Mouse (Mus musculus): ENCODE results near the gene Glrb. TPM values are rescaled to one million over a fixed set of nuclear protein-coding genes. Genes with fewer than 3 reads are reported as not detected.

Gene Glrb
- polyA plus RNA-seq (2014; fragmentation: Nextera tagmentation; extraction: Ambion mirVana), result 28.4 and 30.2 TPM in 2 replicates

DNA sequence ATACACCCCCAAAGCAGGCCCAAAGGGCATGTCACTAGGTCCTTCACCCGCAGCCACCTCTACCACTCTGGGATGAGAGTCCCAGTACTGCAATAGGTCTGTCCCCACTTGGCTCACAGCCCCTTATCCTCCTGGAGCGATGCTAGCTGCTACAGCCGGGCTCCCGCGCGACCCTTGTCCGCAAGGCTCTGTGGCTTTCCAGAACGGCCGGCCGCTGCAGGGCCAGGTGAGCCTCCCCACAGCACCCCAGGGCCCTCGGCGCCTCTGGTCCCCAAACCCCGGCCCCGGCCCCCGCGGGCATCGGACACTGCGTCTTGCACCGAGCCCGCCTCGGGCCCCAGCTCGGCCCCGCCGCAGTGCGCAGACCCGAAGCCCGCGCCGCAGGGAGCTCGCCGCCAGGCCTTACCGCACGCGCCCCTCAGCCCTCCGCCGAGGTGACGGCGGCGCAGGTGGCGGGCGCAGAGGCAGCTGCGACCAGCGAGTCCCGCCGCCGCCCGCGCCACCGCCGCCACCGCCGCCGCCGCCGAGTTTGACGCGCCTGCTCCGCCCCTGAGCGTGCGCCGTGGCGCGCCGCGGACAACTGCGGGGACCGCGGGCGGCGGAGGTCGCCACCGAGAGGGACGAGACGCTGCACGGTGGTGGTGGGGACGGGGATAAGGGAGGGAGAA is at the start of gene Glrb:
TSS of gene Glrb (minus strand) at position 550 of the 668 bp plus-strand sequence.
- DNase-seq (peak; percentile 84), ATAC-seq (ENCODE audit: low FRiP score, low TSS enrichment) (peak; percentile 93)
- 0 out of 2 replicates have a peak, but pooled peaks cover 3% of the 10 kb centered on the region for H3K36me3 ChIP-seq (ENCODE audit: control insufficient read depth, insufficient read depth, low read length)
- H3K4me2 ChIP-seq (ENCODE audit: low read length), result peak within 1 kb of the TSS; percentile 80
- peak within 1 kb of the TSS; percentile 92 for H3K9ac ChIP-seq (replicated peaks; ENCODE audit: low read length)
- H3K27me3 ChIP-seq (ENCODE audit: control insufficient read depth, insufficient read depth, low read length), result no peaks in the 10 kb centered on the region
- 0 out of 2 replicates have a peak, but pooled peaks cover 3% of the 10 kb centered on the region for H3K4me1 ChIP-seq (ENCODE audit: control insufficient read depth, insufficient read depth, low read length)
- peak within 1 kb of the TSS; percentile 85 for H3K27ac ChIP-seq (replicated peaks; ENCODE audit: low read depth, low read length)
- no peaks in the 10 kb centered on the region for H3K9me3 ChIP-seq (ENCODE audit: control insufficient read depth, low read length)
- H3K4me3 ChIP-seq (replicated peaks; ENCODE audit: low read depth, low read length), result peak within 1 kb of the TSS; percentile 82
- WGBS, result under 1% methylated on average over 76 of the region's 76 CpGs

- Histone ChIP-seq H3K27me3 (ENCODE audit: control insufficient read depth, insufficient read depth, low read length) (no peaks in the 10 kb centered on the region), H3K9ac (replicated peaks; ENCODE audit: low read length) (no peak overlapping the region), H3K27ac (replicated peaks; ENCODE audit: low read depth, low read length) (no peak overlapping the region), H3K4me3 (replicated peaks; ENCODE audit: low read depth, low read length) (no peak overlapping the region), H3K36me3 (ENCODE audit: control insufficient read depth, insufficient read depth, low read length) (no peaks in the 10 kb centered on the region), H3K4me2 (ENCODE audit: low read length) (no peak overlapping the region), H3K9me3 (ENCODE audit: control insufficient read depth, low read length) (no peaks in the 10 kb centered on the region), H3K4me1 (ENCODE audit: control insufficient read depth, insufficient read depth, low read length) (no peaks in the 10 kb centered on the region)
- DNase-seq (no peak), ATAC-seq (ENCODE audit: low FRiP score, low TSS enrichment) (no peak)
Observed at GRCm38 (mm10) chr3:80959965-80960364, 46.5 kb upstream of the Glrb start.

- Histone ChIP-seq H3K27me3 (ENCODE audit: control insufficient read depth, insufficient read depth, low read length) (no peaks in the 10 kb centered on the region), H3K9me3 (ENCODE audit: control insufficient read depth, low read length) (no peaks in the 10 kb centered on the region), H3K36me3 (ENCODE audit: control insufficient read depth, insufficient read depth, low read length) (no peaks in the 10 kb centered on the region), H3K4me2 (ENCODE audit: low read length) (no peak overlapping the region), H3K9ac (replicated peaks; ENCODE audit: low read length) (no peak overlapping the region), H3K4me1 (ENCODE audit: control insufficient read depth, insufficient read depth, low read length) (no peaks in the 10 kb centered on the region), H3K27ac (replicated peaks; ENCODE audit: low read depth, low read length) (no peak overlapping the region), H3K4me3 (replicated peaks; ENCODE audit: low read depth, low read length) (no peak overlapping the region)
- DNase-seq (peak; percentile 80), ATAC-seq (ENCODE audit: low FRiP score, low TSS enrichment) (peak; percentile 76; the same call in 1 of the 2 replicates)
- 70% methylated on average over 1 of the region's 1 CpGs for WGBS
Observed at GRCm38 (mm10) chr3:80958591-80958990, 45.1 kb upstream of the Glrb start.

DNA sequence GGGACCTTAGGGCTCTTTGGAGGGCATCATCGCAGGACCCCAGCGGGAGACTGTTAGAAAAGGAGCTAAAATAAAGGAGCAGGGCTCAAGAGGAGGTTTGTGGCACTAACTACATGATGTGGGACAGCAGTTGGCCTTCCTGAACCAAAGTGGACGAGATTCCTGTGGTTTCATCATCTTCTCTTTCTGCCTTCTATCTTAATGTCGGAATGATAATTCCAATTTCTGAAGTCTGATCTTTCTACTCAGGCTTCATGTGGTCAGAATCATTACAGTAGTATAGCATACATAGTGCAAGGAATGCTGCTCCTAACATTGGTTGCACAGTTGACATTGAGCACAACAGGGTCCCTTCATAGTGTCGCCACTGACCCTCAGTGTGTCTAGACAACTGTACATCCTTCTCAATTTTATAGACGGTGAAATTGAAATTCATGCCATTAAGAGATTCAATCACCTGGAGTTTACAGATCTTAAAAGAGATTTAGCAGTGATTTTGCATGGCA is 372 bp upstream of the Glrb start:
- H3K4me1 ChIP-seq (ENCODE audit: control insufficient read depth, insufficient read depth, low read length), result 0 out of 2 replicates have a peak, but pooled peaks cover 3% of the 10 kb centered on the region
- H3K27ac ChIP-seq (replicated peaks; ENCODE audit: low read depth, low read length), result peak overlapping the region; percentile 85
- ATAC-seq (ENCODE audit: low FRiP score, low TSS enrichment), result peak; percentile 43; the same call in 1 of the 2 replicates
- H3K36me3 ChIP-seq (ENCODE audit: control insufficient read depth, insufficient read depth, low read length), result no peaks in the 10 kb centered on the region
- 27% methylated on average over 6 of the region's 6 CpGs for WGBS
- H3K9me3 ChIP-seq (ENCODE audit: control insufficient read depth, low read length), result no peaks in the 10 kb centered on the region
- peak overlapping the region; percentile 92 for H3K9ac ChIP-seq (replicated peaks; ENCODE audit: low read length)
- no peak for DNase-seq
- H3K4me3 ChIP-seq (replicated peaks; ENCODE audit: low read depth, low read length), result peak overlapping the region; percentile 82
- H3K4me2 ChIP-seq (ENCODE audit: low read length), result peak overlapping the region; percentile 80
- H3K27me3 ChIP-seq (ENCODE audit: control insufficient read depth, insufficient read depth, low read length), result no peaks in the 10 kb centered on the region

DNA sequence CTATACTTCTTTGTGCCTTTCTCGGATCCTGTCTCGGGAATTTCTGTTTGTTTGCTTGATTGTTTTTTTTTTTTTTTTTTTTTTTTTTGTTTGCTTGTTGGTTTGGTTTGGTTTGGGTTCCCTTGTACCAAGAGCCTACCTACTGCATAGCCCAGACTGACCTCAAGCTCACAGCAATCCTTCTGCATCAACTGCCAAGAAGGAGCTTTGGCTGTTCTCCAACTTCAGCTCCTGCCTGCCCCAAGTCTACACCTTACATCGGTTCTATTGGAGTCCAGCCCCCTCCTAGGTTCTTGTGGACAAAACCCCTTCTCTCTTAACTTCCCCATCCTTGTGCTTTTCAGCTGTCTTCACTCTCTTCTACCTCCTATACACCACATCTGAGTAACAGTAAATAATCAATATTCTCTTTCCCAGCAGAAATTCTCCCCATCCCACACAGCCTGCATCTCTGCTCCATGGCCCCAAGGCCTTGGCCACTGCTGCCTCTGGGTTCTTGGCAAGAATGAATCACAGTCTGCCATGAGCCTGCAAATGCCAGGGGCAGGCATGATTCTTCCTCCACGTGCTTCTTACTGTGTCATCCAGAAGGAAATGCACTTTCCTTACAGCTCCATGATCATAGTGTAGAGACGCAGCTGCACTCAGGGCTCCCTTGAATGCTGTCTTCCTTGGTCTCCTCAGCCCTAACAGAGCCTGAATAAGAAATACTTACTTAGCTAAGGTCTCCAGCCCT is 18.5 kb downstream of the Glrb start:
- H3K9ac ChIP-seq (replicated peaks; ENCODE audit: low read length), result no peak overlapping the region
- no peaks in the 10 kb centered on the region for H3K36me3 ChIP-seq (ENCODE audit: control insufficient read depth, insufficient read depth, low read length)
- H3K27me3 ChIP-seq (ENCODE audit: control insufficient read depth, insufficient read depth, low read length), result no peaks in the 10 kb centered on the region
- no peaks in the 10 kb centered on the region for H3K9me3 ChIP-seq (ENCODE audit: control insufficient read depth, low read length)
- H3K4me1 ChIP-seq (ENCODE audit: control insufficient read depth, insufficient read depth, low read length), result 0 out of 2 replicates have a peak, but pooled peaks cover 3% of the 10 kb centered on the region
- ATAC-seq (ENCODE audit: low FRiP score, low TSS enrichment) (no peak), DNase-seq (no peak)
- H3K27ac ChIP-seq (replicated peaks; ENCODE audit: low read depth, low read length), result no peak overlapping the region
- WGBS, result 83% methylated on average over 5 of the region's 5 CpGs
- no peak overlapping the region for H3K4me2 ChIP-seq (ENCODE audit: low read length)
- no peak overlapping the region for H3K4me3 ChIP-seq (replicated peaks; ENCODE audit: low read depth, low read length)

DNA sequence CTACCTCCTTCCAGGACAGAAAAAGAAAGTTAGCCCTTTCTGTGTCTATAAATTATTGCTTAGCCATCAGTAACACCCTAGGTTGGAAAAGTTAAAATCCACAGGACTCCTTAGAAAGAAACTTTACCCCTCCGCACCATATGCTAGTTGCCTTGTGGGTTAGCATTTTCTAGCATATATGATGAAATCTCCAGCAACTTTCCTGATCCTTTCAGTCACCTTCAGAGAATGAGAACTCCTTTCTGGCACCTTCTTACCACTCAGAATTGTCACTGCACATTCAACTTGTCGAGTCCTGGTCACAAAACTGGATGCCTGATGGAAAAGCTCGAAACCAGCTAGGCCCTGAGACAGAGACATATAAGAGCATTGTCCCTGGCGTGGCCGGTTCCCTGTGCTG is 19.1 kb downstream of the Glrb start:
- no peaks in the 10 kb centered on the region for H3K27me3 ChIP-seq (ENCODE audit: control insufficient read depth, insufficient read depth, low read length)
- H3K4me1 ChIP-seq (ENCODE audit: control insufficient read depth, insufficient read depth, low read length), result 0 out of 2 replicates have a peak, but pooled peaks cover 3% of the 10 kb centered on the region
- H3K9me3 ChIP-seq (ENCODE audit: control insufficient read depth, low read length), result no peaks in the 10 kb centered on the region
- H3K36me3 ChIP-seq (ENCODE audit: control insufficient read depth, insufficient read depth, low read length), result no peaks in the 10 kb centered on the region
- H3K27ac ChIP-seq (replicated peaks; ENCODE audit: low read depth, low read length), result no peak overlapping the region
- 94% methylated on average over 5 of the region's 5 CpGs for WGBS
- H3K9ac ChIP-seq (replicated peaks; ENCODE audit: low read length), result no peak overlapping the region
- ATAC-seq (ENCODE audit: low FRiP score, low TSS enrichment) (no peak), DNase-seq (no peak)
- H3K4me2 ChIP-seq (ENCODE audit: low read length), result no peak overlapping the region
- no peak overlapping the region for H3K4me3 ChIP-seq (replicated peaks; ENCODE audit: low read depth, low read length)

GRCm38 (mm10) chr3:80893055-80893690 is 20.3 kb downstream of the Glrb start:
- DNase-seq (peak; percentile 18), ATAC-seq (ENCODE audit: low FRiP score, low TSS enrichment) (no peak)
- no peak overlapping the region for H3K4me2 ChIP-seq (ENCODE audit: low read length)
- no peaks in the 10 kb centered on the region for H3K27me3 ChIP-seq (ENCODE audit: control insufficient read depth, insufficient read depth, low read length)
- no peaks in the 10 kb centered on the region for H3K36me3 ChIP-seq (ENCODE audit: control insufficient read depth, insufficient read depth, low read length)
- H3K4me1 ChIP-seq (ENCODE audit: control insufficient read depth, insufficient read depth, low read length), result 0 out of 2 replicates have a peak, but pooled peaks cover 3% of the 10 kb centered on the region
- 0 out of 2 replicates have a peak overlapping the region, but pooled peaks have one; percentile 26 for H3K27ac ChIP-seq (replicated peaks; ENCODE audit: low read depth, low read length)
- WGBS, result 53% methylated on average over 4 of the region's 4 CpGs
- H3K9ac ChIP-seq (replicated peaks; ENCODE audit: low read length), result no peak overlapping the region
- H3K9me3 ChIP-seq (ENCODE audit: control insufficient read depth, low read length), result no peaks in the 10 kb centered on the region
- H3K4me3 ChIP-seq (replicated peaks; ENCODE audit: low read depth, low read length), result no peak overlapping the region

DNA sequence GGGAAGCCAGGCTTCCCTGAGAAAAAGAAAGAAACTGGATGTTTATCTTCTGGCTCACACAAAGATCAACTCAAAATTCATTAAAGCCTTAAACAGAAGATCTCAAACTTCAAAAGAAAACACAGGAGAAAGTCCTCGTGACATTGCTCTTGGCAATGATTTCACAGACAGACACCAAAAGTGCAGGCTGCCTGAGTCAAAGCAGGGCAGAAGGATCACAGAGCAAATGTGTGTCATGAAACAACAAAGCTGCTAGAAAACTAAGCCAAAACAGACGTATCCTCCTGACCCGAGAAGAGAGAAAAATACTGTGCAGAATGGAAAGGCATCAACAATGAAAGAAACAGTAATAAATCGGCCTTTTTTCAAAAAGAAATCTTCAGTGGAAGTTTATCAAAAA is 22.4 kb downstream of the Glrb start:
- H3K4me2 ChIP-seq (ENCODE audit: low read length), result no peak overlapping the region
- DNase-seq (peak; percentile 15), ATAC-seq (ENCODE audit: low FRiP score, low TSS enrichment) (no peak)
- no peaks in the 10 kb centered on the region for H3K36me3 ChIP-seq (ENCODE audit: control insufficient read depth, insufficient read depth, low read length)
- H3K4me1 ChIP-seq (ENCODE audit: control insufficient read depth, insufficient read depth, low read length), result 0 out of 2 replicates have a peak, but pooled peaks cover 3% of the 10 kb centered on the region
- no peaks in the 10 kb centered on the region for H3K9me3 ChIP-seq (ENCODE audit: control insufficient read depth, low read length)
- H3K4me3 ChIP-seq (replicated peaks; ENCODE audit: low read depth, low read length), result no peak overlapping the region
- H3K27ac ChIP-seq (replicated peaks; ENCODE audit: low read depth, low read length), result no peak overlapping the region
- no peaks in the 10 kb centered on the region for H3K27me3 ChIP-seq (ENCODE audit: control insufficient read depth, insufficient read depth, low read length)
- H3K9ac ChIP-seq (replicated peaks; ENCODE audit: low read length), result no peak overlapping the region
- WGBS, result 60% methylated on average over 4 of the region's 4 CpGs

Measured in midbrain, embryonic 14.5 days (tissue).